Mouse (Mus musculus): ENCODE data around the gene Aaed1. TPM values are rescaled to one million over a fixed set of nuclear protein-coding genes. Genes with fewer than 3 reads are reported as not detected.

The Aaed1 gene
- polyA plus RNA-seq, 1 experiment from 2014 or later: 31.8 TPM

GRCm38 (mm10) chr13:64286321-64286720, 26.2 kb downstream of the Aaed1 start:
- no peak overlapping the region for H3K9ac ChIP-seq (ENCODE audit: low read depth, low read length)
- no peak overlapping the region for H3K27ac ChIP-seq (replicated peaks; ENCODE audit: low read depth, low read length)
- no peak overlapping the region for H3K4me2 ChIP-seq (ENCODE audit: low read depth, low read length)
- H3K36me3 ChIP-seq (ENCODE audit: control insufficient read depth, insufficient read depth, low read length): 0 out of 2 replicates have a peak, but pooled peaks cover 6% of the 10 kb centered on the region
- ATAC-seq (ENCODE audit: low read depth) (0 out of 2 replicates have a peak, but pooled peaks have one; percentile 15), DNase-seq (ENCODE audit: low spot score) (no peak)
- H3K4me1 ChIP-seq (ENCODE audit: control insufficient read depth, insufficient read depth, low read length): no peaks in the 10 kb centered on the region
- 48% methylated on average over 4 of the region's 4 CpGs for WGBS
- no peak overlapping the region for H3K4me3 ChIP-seq (ENCODE audit: low read depth, low read length)
- no peaks in the 10 kb centered on the region for H3K9me3 ChIP-seq (ENCODE audit: control insufficient read depth, low read length)
- no peaks in the 10 kb centered on the region for H3K27me3 ChIP-seq (replicated peaks; ENCODE audit: control insufficient read depth, insufficient read depth, low read length)

DNA sequence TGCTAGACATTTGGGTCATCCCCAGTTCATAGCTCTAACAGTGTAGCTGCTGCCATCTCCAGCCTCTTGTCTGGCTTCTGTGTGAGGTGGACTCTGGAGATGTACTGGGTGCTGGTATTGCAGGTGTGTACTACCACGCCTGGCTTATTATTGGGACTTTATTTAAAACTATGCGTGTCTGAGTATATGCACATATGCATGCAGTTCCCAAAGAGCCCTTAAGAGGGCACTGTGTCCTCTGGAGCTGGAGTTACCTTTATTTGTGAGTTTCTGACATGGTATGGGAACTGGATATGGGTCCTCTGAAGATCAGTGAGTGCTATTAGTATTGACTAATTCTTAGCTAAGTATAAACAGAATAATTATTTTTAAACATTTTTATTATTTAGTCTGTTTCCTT, 27.8 kb downstream of the Aaed1 start:
- no peak overlapping the region for H3K4me2 ChIP-seq (ENCODE audit: low read depth, low read length)
- DNase-seq (ENCODE audit: low spot score) (no peak), ATAC-seq (ENCODE audit: low read depth) (no peak)
- H3K27me3 ChIP-seq (replicated peaks; ENCODE audit: control insufficient read depth, insufficient read depth, low read length): no peaks in the 10 kb centered on the region
- no peak overlapping the region for H3K9ac ChIP-seq (ENCODE audit: low read depth, low read length)
- H3K27ac ChIP-seq (replicated peaks; ENCODE audit: low read depth, low read length): no peak overlapping the region
- H3K4me1 ChIP-seq (ENCODE audit: control insufficient read depth, insufficient read depth, low read length): no peaks in the 10 kb centered on the region
- 96% methylated on average over 2 of the region's 2 CpGs for WGBS
- H3K4me3 ChIP-seq (ENCODE audit: low read depth, low read length): no peak overlapping the region
- H3K36me3 ChIP-seq (ENCODE audit: control insufficient read depth, insufficient read depth, low read length): no peaks in the 10 kb centered on the region
- no peaks in the 10 kb centered on the region for H3K9me3 ChIP-seq (ENCODE audit: control insufficient read depth, low read length)

DNA sequence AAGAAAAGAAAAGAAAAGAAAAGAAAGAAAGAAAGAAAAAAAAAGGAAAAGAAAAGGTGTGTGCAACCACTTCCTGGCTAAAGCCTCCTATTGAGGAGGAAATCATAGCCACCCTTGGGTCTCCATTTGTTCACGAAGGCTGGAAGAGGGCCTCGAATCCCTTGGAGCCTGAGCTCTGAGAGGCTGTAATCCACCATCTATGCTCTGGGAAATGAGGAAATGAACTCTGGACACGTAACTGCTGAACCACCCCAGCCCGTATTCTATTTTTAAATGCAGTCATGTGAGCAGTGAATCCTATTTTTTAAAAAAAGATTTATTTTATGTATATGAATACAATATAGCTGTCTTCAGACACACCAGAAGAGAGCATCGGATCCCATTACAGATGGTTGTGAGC, 31.6 kb downstream of the Aaed1 start:
- Histone ChIP-seq H3K4me2 (ENCODE audit: low read depth, low read length) (no peak overlapping the region), H3K9ac (ENCODE audit: low read depth, low read length) (no peak overlapping the region), H3K27me3 (replicated peaks; ENCODE audit: control insufficient read depth, insufficient read depth, low read length) (no peaks in the 10 kb centered on the region), H3K4me3 (ENCODE audit: low read depth, low read length) (no peak overlapping the region), H3K36me3 (ENCODE audit: control insufficient read depth, insufficient read depth, low read length) (no peaks in the 10 kb centered on the region), H3K9me3 (ENCODE audit: control insufficient read depth, low read length) (no peaks in the 10 kb centered on the region), H3K27ac (replicated peaks; ENCODE audit: low read depth, low read length) (no peak overlapping the region), H3K4me1 (ENCODE audit: control insufficient read depth, insufficient read depth, low read length) (no peaks in the 10 kb centered on the region)
- 86% methylated on average over 5 of the region's 5 CpGs for WGBS
- DNase-seq (ENCODE audit: low spot score) (no peak), ATAC-seq (ENCODE audit: low read depth) (no peak)

DNA sequence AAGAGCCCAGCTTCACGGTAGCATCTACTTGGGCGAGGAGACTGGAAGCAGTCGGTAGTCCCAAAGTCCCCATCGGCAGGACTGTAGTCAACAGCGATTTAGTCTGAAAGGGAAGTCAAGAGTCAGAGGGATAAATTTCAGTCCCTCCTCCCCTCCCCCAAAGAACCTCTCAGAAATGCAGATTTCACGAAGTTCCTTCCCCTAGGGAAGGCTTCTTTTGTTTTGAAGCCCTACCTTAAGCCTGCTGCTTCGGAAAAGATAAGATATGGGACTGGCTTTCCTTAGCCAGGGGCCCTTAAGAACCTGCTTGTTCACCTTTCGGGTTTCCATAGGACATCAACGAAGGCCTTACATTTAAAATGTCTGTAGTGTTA, 36.8 kb downstream of the Aaed1 start:
- H3K4me2 ChIP-seq (ENCODE audit: low read depth, low read length): peak overlapping the region; percentile 99
- H3K9ac ChIP-seq (ENCODE audit: low read depth, low read length): peak overlapping the region; percentile 78
- DNase-seq (ENCODE audit: low spot score) (no peak), ATAC-seq (ENCODE audit: low read depth) (no peak)
- H3K27me3 ChIP-seq (replicated peaks; ENCODE audit: control insufficient read depth, insufficient read depth, low read length): no peaks in the 10 kb centered on the region
- H3K27ac ChIP-seq (replicated peaks; ENCODE audit: low read depth, low read length): no peak overlapping the region
- no peaks in the 10 kb centered on the region for H3K36me3 ChIP-seq (ENCODE audit: control insufficient read depth, insufficient read depth, low read length)
- peak overlapping the region; percentile 85 for H3K4me3 ChIP-seq (ENCODE audit: low read depth, low read length)
- no peaks in the 10 kb centered on the region; the same call in 1 of the 2 replicates for H3K4me1 ChIP-seq (ENCODE audit: control insufficient read depth, insufficient read depth, low read length)
- 15% methylated on average over 9 of the region's 9 CpGs for WGBS
- H3K9me3 ChIP-seq (ENCODE audit: control insufficient read depth, low read length): no peaks in the 10 kb centered on the region

DNA sequence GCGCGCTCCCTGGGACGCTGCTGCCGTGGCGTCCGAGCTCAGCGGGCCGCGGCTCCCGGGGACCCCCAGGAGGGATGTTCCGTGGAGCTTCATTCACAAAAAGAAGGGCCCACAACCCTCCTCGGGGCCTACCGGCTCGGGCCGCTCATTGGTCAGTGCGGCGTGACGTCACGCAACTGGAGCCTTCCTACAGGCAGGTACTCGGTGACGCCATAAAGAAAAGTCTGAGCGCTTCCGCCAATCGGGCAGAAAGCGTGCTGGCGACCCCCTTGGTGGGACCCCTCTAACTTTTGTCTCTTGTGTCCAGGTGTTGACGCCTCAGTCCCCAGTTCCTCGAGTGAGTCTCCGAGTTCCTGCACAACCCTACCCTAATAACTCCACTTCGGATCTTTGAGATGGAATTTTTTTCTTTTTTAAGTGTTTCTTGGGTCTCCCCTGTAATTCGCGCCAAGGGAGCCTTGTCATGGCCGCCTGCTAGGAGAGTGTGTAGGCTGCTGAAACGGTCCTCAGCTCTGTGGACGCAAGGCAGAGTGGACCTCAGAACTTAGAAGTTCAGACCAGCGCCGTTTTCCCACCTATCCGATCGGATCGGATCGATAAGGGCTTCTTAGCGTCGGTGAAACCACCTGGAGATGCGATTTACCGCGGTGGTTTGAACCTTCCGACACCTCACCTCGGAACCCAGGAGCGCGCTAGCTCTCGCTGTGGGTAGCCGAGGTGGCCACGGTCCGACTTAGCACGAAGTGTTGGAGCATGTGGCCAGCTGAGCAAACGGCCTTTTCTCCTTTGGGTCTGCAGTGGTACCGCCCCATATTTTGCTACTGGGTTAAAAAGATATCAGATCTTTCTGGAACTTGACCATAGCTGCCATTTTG, 37.4 kb downstream of the Aaed1 start, which contains the start of gene Cdc14b:
Gene Cdc14b, minus strand, starts transcription at position 412 of the 875 bp plus-strand sequence.
- Histone ChIP-seq H3K4me3 (ENCODE audit: low read depth, low read length) (peak within 1 kb of the TSS; percentile 85), H3K27me3 (replicated peaks; ENCODE audit: control insufficient read depth, insufficient read depth, low read length) (no peaks in the 10 kb centered on the region), H3K9ac (ENCODE audit: low read depth, low read length) (peak within 1 kb of the TSS; percentile 78), H3K4me1 (ENCODE audit: control insufficient read depth, insufficient read depth, low read length) (no peaks in the 10 kb centered on the region; the same call in 1 of the 2 replicates), H3K4me2 (ENCODE audit: low read depth, low read length) (peak within 1 kb of the TSS; percentile 99), H3K36me3 (ENCODE audit: control insufficient read depth, insufficient read depth, low read length) (no peaks in the 10 kb centered on the region), H3K9me3 (ENCODE audit: control insufficient read depth, low read length) (no peaks in the 10 kb centered on the region), H3K27ac (replicated peaks; ENCODE audit: low read depth, low read length) (no peak within 1 kb of the TSS)
- WGBS: 1% methylated on average over 56 of the region's 57 CpGs
- peak; percentile 97 for DNase-seq (ENCODE audit: low spot score)
- peak; percentile 96 for ATAC-seq (ENCODE audit: low read depth)

- H3K4me1 ChIP-seq (ENCODE audit: control insufficient read depth, insufficient read depth, low read length): no peaks in the 10 kb centered on the region; the same call in 1 of the 2 replicates
- H3K9me3 ChIP-seq (ENCODE audit: control insufficient read depth, low read length): no peaks in the 10 kb centered on the region
- under 1% methylated on average over 43 of the region's 95 CpGs for WGBS
- peak overlapping the region; percentile 85 for H3K4me3 ChIP-seq (ENCODE audit: low read depth, low read length)
- ATAC-seq (ENCODE audit: low read depth) (peak; percentile 73), DNase-seq (ENCODE audit: low spot score) (peak; percentile 76)
- peak overlapping the region; percentile 99 for H3K4me2 ChIP-seq (ENCODE audit: low read depth, low read length)
- H3K27ac ChIP-seq (replicated peaks; ENCODE audit: low read depth, low read length): no peak overlapping the region
- no peaks in the 10 kb centered on the region for H3K36me3 ChIP-seq (ENCODE audit: control insufficient read depth, insufficient read depth, low read length)
- H3K9ac ChIP-seq (ENCODE audit: low read depth, low read length): peak overlapping the region; percentile 78
- H3K27me3 ChIP-seq (replicated peaks; ENCODE audit: control insufficient read depth, insufficient read depth, low read length): no peaks in the 10 kb centered on the region
Measured at GRCm38 (mm10) chr13:64273891-64274844, 38.3 kb downstream of the Aaed1 start.

DNA sequence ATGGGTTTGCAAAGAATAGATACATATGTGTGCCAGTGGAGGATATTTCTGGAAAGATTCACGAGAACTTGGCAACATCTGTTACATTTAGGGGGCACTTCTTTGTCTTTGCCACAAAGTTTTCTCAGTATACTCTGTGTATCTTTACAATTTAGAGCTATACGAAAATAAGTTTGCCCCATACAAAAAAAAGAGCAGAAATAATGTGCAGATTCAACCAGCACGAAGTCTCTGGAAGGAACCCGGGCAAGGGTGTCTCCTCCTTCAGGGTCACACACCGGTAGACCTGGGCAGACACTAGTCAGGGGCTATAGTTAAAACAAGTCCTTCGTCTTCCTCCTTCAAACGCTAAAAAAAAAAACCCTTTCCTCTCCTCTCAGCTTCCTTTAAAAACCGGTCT, 39.2 kb downstream of the Aaed1 start:
- WGBS: 35% methylated on average over 8 of the region's 8 CpGs
- DNase-seq (ENCODE audit: low spot score) (no peak), ATAC-seq (ENCODE audit: low read depth) (no peak)
- Histone ChIP-seq H3K4me2 (ENCODE audit: low read depth, low read length) (peak overlapping the region; percentile 99), H3K4me1 (ENCODE audit: control insufficient read depth, insufficient read depth, low read length) (no peaks in the 10 kb centered on the region; the same call in 1 of the 2 replicates), H3K27me3 (replicated peaks; ENCODE audit: control insufficient read depth, insufficient read depth, low read length) (no peaks in the 10 kb centered on the region), H3K4me3 (ENCODE audit: low read depth, low read length) (peak overlapping the region; percentile 85), H3K27ac (replicated peaks; ENCODE audit: low read depth, low read length) (no peak overlapping the region), H3K9ac (ENCODE audit: low read depth, low read length) (no peak overlapping the region; the same call in 1 of the 2 replicates), H3K36me3 (ENCODE audit: control insufficient read depth, insufficient read depth, low read length) (no peaks in the 10 kb centered on the region), H3K9me3 (ENCODE audit: control insufficient read depth, low read length) (no peaks in the 10 kb centered on the region)

GRCm38 (mm10) chr13:64268384-64268783, 44.1 kb downstream of the Aaed1 start:
- H3K4me3 ChIP-seq (ENCODE audit: low read depth, low read length): no peak overlapping the region
- WGBS: 78% methylated on average over 4 of the region's 4 CpGs

More at GRCm38 (mm10) chr13:64268384-64268783, 44.1 kb downstream of the Aaed1 start:
- Histone ChIP-seq H3K4me1 (ENCODE audit: control insufficient read depth, insufficient read depth, low read length) (no peaks in the 10 kb centered on the region), H3K9ac (ENCODE audit: low read depth, low read length) (no peak overlapping the region), H3K27ac (replicated peaks; ENCODE audit: low read depth, low read length) (no peak overlapping the region), H3K27me3 (replicated peaks; ENCODE audit: control insufficient read depth, insufficient read depth, low read length) (no peaks in the 10 kb centered on the region), H3K9me3 (ENCODE audit: control insufficient read depth, low read length) (no peaks in the 10 kb centered on the region), H3K36me3 (ENCODE audit: control insufficient read depth, insufficient read depth, low read length) (no peaks in the 10 kb centered on the region), H3K4me2 (ENCODE audit: low read depth, low read length) (no peak overlapping the region)
- ATAC-seq (ENCODE audit: low read depth) (no peak), DNase-seq (ENCODE audit: low spot score) (no peak)

Measured in embryonic facial prominence, embryonic 14.5 days (tissue).